Mouse (Mus musculus) cerebellum, postnatal 14 days (tissue): ENCODE measurements around the gene Mgat1.
A peak's percentile ranks its signal among the peaks of the same experiment; 100 is the strongest.

Experiments
- DNase-seq, 2 experiments: peaks; one replicate each; pipeline ENCODE4 v3.0.0; 2021; ENCODE audit warnings: mixed read lengths in 2 of 2

Mgat1 gene

DNA sequence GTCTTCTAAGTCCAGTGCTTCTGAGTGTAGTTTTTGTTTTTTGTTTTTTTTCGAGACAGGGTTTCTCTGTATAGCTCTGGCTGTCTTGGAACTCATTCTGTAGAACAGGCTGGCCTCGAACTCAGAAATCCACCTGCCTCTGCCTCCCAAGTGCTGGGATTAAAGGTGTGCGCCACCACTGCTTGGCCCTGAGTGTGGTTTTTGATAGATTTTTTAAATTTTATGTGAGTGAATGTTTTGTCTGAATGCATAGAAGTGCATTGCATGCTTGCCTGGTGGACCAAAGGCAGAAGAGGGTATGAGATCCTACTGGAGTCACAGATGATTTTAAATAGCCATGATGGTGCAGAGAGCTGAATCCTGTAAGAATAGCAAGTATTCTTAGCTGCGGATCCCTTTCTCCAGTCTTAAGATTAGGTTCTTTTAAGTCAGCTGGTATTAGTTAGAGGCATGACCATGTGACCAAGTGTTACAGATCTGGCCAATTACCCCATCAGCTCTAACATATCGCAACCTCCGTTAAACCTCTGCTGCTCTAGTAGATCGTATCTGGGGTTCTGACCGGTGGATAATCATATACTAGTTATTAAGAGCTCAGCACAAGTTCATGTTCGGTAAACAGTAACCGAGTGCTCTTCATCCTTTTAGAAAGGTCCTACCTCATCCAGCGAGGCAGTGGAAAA, 906 bp upstream of the Mgat1 start:
- DNase-seq = no peak

GRCm38 (mm10) chr11:49244595-49244930, 572 bp downstream of the Mgat1 start:
- no peak for DNase-seq

DNA sequence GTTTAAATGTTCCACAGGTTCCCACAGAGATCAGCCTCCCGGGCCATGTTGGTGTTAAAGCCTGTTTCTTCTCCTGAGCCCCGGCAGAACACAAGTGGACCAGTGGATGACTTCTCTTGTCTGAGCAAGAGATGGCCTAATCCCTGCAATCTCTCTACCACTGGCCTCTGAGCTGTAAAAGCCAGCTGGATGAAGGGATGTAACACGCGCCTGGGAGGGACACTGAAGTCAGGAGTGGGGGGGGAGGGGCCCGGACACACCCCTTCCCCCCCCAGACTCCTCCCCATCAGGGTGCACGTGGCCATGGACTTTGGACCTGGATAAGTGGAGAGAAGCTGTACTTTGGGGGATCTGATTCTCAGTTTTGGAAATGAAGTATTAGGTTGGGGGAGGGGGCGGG, 1.2 kb downstream of the Mgat1 start:
- peak in 1 of 2 experiments; percentile 34 for DNase-seq

DNA sequence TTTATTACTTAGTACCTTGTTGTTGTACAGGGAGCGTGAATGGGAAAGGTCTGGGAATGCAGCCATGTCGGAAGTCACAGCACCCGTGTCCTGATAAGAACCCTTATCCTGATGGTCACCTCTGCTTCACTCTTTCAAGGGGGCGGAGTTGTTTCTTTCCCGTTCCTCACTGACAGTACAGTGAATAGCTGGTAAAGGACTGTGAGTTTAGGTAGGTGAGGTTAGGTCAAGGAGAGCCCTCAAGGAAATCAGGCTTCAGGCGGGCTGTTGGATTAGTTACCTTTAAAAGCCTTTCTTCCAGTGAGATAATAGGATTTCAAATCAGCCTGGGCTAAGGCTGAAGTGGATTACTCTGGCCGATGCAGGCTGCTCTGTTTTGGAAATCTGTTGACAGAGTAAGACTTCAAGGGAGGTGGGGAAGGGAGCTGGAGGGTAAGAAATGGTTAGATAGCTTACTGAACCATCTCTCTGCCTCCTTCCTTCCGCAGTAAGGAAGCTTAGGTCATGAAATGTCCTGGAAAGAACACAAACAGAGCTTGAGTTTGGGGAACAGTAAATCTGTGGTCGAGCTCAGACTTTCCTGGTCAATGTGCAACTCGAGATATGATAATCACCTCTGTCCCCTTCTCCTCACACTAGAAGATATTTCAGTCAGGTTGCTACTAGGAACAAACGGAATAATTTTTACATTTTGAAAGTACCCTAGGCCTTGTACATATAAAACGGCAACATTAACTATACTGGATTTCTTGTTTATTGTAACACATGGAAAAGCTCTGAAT, 1.8 kb downstream of the Mgat1 start:
- no peak for DNase-seq

DNA sequence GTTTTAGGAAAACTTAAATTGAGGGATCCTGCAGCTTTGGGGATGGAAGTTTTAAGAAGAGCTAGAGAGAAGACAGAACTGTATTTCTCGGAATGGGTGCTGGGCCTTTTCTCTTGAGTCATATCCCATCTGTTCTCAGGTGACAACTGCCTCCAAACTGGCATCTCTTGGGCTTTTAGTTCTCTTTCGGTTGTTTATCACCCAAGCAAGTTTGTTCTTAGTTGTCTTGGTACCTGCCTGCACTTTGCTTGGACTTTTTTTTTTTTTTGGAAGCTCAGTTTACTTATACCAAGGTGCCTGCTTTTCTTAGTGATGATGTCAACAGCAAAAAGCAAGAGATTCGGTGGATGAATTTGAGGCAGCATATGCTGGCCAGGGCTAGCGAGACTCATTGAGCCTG, 2.5 kb downstream of the Mgat1 start:
- no peak for DNase-seq

DNA sequence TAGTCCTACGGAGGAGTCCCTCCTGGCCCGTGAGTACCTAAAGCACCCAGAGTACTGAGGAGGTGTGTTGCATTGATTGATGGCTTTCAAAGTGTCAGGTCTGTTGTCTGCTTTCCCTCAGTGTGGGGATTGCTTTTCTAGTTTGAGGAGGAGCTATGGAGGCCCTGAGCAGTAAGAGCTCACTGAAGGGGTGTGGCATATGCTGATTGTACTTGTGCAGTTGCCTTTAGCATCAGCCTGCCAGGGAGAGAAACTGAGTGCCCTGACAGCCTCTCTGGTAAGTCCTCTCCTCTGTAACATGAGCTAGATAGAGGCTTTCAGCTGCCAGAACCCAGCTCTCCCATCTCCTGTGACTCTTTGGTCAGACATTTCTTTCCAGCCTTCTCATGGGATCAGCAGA, 3.3 kb downstream of the Mgat1 start:
- DNase-seq = no peak

- peak in 1 of 2 experiments; percentile 24 for DNase-seq
Measured at GRCm38 (mm10) chr11:49248226-49248973, 4.4 kb downstream of the Mgat1 start.

DNA sequence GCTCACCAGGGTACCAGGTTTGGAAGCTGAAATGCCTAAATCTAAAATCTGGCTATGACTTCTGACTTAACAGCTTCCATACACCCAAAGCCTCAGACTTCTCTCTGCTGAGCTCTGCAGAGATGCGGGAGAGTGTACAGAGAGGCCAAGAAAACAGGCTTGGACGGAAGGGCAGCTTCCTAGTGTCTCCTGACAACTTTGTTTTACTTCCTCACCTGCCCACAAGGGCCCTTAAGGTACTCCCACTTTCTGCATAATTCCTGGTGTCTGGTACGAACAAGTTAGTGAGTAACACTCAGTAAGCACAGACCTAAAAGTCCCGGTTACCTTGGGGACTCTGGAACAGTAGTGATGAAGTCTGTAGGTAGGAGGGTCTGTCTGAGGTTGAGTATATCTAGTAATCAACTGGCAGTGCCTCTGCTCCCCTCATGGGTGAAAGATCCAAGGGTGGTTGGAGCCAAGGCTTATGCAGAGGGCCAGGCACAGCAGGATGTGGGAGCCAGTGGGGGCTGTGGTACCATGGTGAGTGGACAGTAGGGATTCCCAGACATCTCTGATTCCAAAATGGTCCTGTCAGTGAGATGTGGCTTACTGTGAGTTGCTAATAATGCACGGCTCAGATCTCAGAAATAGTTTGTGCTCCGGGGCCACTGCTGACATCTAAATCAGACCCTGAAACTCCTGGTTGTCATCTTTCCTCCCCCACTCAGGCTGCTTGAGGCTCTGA, 5.1 kb downstream of the Mgat1 start:
- no peak for DNase-seq

DNA sequence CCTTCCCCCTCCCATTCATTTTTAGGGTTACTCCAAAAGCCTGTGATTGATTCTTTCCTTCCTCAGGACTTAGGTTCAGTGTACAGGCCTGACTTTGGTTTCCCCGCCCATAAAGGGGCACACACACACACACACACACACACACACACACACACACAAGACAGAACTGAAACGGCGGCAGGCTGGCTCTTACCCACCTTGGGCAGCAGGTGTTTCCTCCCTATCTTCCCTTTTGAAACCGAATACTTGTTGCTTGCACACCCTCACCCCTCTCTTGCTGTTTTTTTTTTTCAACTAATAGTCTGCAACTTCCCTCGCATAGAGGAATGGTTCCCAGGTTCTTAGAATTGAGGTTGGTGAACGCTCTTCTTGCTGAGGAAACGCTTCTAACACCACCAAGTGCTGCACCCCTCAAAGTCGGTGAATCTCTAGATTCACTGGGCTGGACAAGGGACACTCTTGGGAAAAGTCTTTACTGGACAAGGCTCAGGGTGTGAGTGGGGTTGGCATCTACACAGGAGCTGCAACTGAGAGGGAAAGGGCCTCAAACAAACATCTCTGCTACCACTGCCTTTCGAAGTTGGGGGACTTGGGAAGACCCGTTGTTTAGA, 5.9 kb downstream of the Mgat1 start:
- no peak for DNase-seq

DNA sequence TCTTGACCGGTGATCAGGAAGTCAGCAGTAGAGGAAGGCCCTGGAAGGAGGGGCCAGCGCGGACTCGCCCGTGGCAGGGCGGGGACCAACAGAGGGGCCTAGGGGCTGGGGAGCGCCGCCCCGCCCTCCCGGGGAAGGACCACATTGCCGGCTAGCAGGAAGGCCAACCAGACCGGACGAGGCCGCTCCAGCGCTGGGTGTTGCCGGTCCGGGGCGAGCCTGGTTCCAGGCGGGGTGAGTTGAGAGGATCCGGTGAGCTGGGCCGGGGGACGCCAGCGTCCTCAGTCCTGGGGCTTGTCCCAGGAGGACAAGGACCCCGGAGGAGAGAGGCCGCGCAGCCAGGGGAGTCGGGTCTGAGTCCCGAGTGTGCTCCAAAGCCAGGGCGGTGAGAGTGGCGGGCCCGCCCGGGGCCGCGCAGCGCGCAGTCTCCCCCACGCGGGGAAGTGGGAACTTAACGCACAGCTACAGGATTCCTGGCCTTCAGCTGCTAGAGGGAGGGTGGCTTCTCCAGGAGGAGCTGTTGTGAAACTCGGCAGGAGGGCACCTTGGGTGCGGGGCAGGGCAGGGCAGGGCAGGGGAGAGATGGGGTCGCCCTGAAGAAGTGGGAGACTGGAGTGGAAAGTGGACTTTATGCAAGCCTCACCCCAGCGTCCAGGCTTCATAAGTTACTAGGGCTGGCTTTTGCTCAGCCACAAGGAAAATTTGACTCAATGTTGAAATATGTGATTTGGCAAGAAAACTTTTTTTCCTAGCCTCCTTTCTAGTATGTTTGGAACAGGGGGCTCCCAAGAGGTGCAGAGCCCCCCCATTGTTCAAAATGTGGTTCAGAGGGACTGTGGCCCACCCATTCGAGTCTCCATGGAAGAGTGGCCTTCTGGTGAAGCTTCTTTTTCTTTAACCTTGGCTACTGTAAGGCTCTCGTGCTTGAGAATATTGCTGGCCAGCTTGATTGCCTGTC, 6.7 kb downstream of the Mgat1 start:
- DNase-seq = peak; percentile 64 to 67

DNA sequence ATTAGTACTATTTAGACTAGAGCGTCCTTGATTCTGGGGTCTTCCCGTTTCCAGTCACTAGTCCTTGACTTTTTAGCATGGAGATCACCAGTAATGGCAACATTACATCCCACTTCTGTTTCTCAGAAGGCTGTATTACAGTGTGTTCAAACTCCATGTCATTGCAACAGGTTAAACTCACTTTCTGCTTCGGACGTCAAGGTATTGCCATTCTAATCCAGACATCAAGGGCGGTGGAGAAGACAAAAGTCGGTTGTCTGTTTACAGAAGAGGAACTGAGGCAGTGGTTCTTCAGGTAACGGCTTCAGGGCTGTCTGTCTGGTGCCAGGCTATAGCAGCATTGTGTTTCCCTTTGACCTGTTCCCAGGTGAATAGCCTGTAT, 7.4 kb downstream of the Mgat1 start:
- DNase-seq = no peak

DNA sequence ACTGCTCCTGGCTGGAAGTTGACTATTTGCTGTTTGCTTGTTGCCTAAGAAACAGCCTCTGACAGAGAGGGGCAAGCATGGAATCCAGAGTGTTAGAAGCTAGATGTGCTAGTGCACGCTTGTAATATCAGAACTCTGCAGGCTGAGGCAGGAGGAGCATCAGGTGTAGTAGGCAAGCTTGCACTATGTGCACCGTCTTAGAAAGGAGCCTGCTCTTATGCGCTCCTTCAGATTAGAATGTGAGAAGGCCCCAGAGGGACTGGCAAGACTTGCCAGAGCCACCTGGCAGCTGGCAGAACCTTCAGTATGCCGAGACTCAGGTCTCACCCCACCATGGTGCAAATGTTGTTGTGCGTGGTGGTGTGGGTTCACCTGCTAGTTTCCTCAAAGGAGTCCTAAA, 8.1 kb downstream of the Mgat1 start:
- no peak for DNase-seq

- DNase-seq = no peak
Measured at GRCm38 (mm10) chr11:49253035-49253434, 9.0 kb downstream of the Mgat1 start.

DNA sequence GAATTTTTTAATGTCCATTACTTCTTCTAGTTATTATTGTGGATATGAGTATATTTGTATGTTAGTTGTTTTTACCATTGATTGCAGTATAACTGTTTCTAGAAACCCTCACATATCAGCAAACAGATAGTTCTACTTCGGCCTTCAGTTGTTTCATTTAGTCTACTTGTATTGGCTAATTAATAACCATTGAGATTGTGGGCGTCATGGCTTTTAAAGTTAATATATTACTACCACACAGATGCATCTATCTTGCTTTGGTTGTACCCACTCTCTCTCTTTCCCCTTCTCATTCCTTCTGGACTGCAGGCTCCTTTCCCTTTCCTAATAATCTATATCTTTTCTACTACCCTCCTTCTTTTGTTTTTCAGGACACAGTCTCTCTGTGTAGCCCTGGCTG, 15.3 kb downstream of the Mgat1 start:
- no peak for DNase-seq

DNA sequence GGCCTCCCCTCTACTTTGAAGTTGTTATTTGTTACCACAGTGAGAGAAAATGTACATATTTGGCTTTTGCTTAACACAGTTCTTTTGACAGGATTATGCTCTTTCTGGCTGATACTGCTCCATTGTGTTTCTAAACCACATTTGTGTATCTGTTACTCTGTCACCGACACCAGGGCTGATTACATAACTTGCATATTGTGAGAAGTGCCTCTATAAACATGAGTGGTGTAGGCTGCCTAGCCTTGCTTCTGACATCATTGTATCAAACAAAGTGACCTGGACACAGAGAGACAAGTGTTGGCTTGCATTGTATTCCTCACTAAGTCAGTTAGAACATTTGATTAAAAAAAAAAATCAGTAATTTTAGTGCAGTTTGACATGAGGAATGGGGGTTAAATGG, 15.8 kb downstream of the Mgat1 start:
- no peak for DNase-seq

- peak; percentile 40 to 44 for DNase-seq
Measured at GRCm38 (mm10) chr11:49260598-49261312, 16.8 kb downstream of the Mgat1 start.

GRCm38 (mm10) chr11:49261313-49261855, 17.4 kb downstream of the Mgat1 start:
- no peak for DNase-seq

DNA sequence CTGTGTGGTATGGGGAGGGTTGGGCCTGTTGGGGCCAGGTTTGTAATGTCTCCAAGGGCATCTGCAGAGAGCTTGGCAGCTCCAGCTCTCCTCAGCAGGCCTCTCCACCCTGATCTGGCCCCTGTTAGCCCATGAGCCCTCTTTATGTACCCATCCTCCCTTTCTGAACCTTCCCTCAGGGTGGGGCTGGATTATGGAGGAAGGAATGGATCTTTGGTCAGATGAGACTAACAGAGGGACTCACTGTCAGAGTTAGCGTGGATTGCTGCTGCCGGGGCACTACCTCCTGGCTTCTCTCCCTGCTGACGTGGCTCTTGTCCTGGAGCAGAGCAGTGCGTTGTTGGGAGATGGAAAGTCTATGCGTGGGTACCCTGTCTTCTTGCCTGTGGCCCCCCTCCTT, 18.3 kb downstream of the Mgat1 start:
- no peak for DNase-seq

GRCm38 (mm10) chr11:49263149-49263548, 19.2 kb downstream of the Mgat1 start:
- peak in 1 of 2 experiments; percentile 21 for DNase-seq

DNA sequence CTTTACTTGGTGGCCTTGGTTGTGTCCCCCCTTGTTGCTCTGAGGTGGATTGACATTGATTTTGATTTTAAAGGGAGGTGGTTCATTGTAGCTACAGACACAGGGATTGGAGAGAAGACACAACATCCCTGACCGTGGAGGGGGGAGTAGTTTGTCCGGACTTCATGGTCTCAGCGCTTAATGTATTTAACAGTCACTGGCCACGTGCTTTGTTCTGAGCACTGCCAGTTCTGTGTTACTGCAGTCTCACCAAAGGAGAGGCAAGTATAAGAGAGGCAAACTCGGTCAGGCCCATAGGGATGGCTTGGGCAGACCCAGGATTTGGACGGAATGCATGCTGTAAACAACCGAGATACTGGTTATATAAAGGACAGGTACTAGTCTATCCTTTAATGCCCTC, 20.1 kb downstream of the Mgat1 start:
- DNase-seq = no peak

- no peak for DNase-seq
Measured at GRCm38 (mm10) chr11:49264622-49265021, 20.6 kb downstream of the Mgat1 start.
